Mouse (Mus musculus) heart, adult 18-20 months (tissue): ENCODE measurements around the gene Tor1a. TPM values are rescaled to one million over a fixed set of nuclear protein-coding genes. Genes with fewer than 3 reads are reported as not detected.

Source experiments
- DNase-seq, 2 experiments: peaks; one replicate each; pipeline ENCODE4 v3.0.0; 2021 to 2022; ENCODE audit warnings: mixed read lengths in 1 of 2
- total RNA-seq, 2 experiments: library from RNA; stranded (reverse); gene quantifications; 2 replicates each; pipeline ENCODE4 v1.2.3; 2021

The Tor1a gene
- total RNA-seq, 2 experiments from 2014 or later, result 8.8 to 10.3 TPM

DNA sequence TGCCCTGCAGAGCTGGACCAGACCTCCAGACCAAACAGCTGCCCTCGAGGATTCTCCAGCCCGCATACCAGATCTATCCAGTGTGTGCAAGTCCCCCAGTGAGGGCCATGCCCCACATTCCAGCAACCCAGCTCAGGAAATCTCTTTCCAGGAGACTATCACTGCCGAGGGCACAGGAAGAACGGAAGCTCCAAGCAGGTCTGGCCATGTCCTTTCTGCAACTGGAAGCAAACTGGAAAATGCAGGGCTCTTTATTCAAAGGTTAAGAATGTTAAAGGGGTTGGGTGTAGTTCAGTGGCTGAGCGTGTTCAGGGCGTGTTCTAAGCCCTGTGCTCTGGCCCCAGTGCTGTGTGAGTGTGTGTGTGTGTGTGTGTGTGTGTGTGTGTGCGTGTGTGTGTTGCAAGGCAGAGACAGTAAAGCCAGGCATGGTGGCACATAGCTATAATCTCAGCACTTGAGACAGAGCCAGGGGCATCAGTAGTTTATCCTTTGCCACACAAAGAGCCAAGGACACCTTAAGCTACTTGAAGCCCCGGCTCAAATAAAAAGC, 48.9 kb downstream of the Tor1a start:
- DNase-seq, result no peak

DNA sequence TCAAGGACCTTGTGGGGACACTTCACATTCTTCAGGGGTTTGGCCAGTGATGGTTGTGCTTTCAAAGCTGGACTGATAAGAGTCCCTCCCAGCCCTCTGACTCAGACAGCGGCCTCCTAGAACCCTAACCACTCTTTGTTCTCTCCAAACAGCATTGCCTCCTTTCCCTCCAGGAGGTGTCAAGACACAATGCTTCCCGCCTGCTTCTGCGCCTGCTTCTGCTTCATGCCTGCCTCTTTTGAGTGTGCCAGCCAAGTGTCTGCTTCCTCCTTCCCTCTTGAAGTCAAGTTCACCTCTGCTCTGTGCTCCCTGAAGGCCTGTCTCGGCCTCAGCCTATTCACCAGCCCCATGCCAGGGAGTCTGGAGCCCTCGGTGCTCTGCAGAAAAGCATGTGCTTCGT, 49.6 kb downstream of the Tor1a start:
- no peak for DNase-seq

DNA sequence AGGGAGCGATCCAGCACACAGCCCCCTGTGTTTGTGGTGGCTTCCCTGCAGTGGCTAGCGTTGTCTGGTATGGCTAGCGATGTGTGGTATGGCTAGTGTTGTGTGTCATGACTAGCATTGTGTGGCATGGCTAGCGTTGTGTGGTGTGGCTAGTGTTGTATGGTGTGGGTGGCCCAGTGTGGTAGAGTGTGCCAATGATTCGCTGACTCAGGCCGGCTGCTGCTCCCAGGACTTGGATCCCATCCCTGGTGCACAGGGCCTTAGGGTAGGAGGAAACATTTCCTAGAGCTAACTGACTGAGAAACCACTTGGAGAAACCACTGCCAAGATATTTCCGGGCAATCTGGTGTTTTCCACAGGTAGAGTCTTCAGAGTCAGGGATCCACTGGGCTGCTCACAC, 50.1 kb downstream of the Tor1a start:
- peak in 1 of 2 experiments; percentile 18 for DNase-seq

DNA sequence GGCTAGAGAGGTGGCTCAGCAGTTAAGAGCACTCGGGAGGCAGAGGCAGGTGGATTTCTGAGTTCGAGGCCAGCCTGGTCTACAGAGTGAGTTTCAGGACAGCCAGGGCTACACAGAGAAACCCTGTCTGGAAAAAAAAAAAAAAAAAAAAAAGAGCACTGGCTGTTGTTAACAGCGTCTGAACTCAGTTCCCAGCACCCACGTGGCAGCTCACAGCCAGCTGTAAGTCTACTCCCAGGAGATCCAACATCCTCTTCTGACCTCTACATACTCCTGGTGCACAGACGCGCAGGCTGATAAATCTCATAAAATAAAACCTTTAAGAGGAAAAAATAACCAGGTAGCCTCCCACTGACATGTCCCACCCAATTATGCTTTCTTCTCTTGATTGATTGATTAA, 51.8 kb downstream of the Tor1a start:
- DNase-seq, result peak in 1 of 2 experiments; percentile 36

DNA sequence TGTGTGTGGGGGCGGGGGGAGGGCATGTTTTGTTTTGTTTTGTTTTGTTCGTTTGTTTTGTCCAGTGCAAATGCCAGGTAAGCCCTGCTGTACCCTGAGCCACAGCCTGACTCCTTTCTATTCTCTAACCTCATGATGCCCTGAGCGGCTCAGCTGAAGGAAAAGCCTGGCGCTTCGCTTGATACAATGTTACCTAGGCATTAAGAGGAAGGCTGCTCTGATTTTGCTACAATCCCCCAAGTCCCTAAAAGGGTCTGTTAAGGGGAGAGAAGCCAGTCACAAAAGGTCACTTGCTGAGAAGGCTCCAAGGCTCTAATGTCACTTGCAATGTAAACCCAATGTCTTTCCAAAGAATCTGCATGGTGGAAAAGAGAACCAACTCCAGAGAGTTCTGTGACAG, 52.4 kb downstream of the Tor1a start:
- DNase-seq, result no peak

DNA sequence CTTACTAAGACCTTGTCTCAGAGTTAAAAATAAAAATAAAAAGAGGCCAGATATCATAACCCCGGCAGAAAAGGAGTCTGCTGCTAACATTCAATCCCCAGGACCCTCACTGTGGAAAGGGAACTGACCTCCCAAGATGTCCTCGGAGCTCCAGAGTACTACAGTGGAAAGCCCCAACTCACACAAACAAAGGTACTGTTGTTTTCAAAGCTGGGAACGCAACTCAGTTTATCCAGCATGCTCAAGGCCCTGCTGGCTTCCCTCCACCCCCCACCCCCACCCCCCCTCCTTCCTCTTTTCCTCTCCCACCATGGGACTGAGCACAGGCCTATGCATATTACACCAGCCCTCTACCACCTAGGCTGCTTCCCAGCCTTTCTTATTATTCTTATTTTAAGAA, 52.9 kb downstream of the Tor1a start:
- DNase-seq, result no peak

DNA sequence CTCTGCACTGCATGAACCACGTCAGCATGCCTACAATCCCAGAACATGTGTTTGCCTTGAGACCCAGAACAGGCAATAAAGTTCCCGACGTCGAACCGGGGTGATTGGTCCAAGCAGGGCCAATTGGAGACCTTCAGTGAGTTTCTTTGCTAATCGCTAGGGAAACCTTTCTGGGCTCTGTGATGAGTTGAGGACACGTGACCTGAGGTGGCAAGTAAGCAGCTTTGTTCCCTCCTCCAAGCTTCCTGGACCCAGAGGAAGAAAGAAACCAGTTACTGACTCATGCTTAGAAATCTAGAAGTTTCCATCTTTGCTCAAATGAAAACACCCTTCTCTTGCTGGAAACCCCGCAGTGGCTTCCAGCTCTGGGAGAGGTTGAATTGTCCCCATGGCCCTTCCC, 54.7 kb downstream of the Tor1a start:
- no peak for DNase-seq

DNA sequence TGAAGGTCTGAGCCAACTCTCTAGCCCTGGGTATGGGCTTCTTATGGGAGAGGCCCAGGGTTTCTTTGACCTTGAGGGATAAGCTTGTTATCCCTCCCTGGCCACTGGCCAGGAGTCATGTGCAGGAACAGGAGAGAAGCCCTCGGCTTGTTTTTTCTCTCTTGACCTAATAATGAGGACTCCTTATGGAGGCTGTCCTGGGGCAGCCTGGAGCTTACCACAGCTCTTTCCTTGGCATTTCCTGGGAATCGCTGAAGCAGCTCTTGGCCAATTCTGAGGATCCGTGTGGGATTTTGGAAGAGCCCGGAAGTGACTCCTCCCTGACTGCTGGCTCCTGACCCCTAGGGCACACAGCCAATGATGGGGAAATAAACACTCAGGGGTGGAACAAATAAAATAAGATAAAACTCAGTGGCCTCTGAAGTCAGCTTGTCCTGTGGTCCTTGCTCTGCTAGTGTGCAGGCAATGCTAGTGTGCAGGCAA, 55.4 kb downstream of the Tor1a start:
- DNase-seq, result peak; percentile 86 to 88

Other genes starting within 250 kb of the Tor1a start
- gene 1700001O22Rik, start 164.3 kb downstream of the Tor1a start, total RNA-seq, result under 1 TPM; 0.49 to 0.74 TPM
- gene Ntmt1, start 160.1 kb downstream of the Tor1a start, total RNA-seq, result 10 to 100 TPM; 22.6 to 29.2 TPM
- gene Asb6, start 137.6 kb downstream of the Tor1a start, total RNA-seq, result 1 to 10 TPM; 6.6 to 7.4 TPM
- 1 to 10 TPM in 1 of 2 experiments, under 1 TPM in 1; 0.92 to 1.5 TPM for gene Prrx2, start 133.0 kb downstream of the Tor1a start, total RNA-seq
- 1 to 10 TPM; 1.5 to 2.6 TPM for gene Ptges, start 38.1 kb downstream of the Tor1a start, total RNA-seq
- 10 to 100 TPM; 25.2 to 29.1 TPM for gene Tor1b, start 15.0 kb downstream of the Tor1a start, total RNA-seq
- gene BC005624, start 14.3 kb upstream of the Tor1a start, total RNA-seq, result 10 to 100 TPM; 19.4 to 22.9 TPM
- 10 to 100 TPM; 50.1 to 53.8 TPM for gene Usp20, start 14.3 kb upstream of the Tor1a start, total RNA-seq
- 10 to 100 TPM; 52.3 to 62.0 TPM for gene Fnbp1, start 174.1 kb upstream of the Tor1a start, total RNA-seq
- 10 to 100 TPM; 26.2 to 27.4 TPM for gene Gpr107, start 184.4 kb upstream of the Tor1a start, total RNA-seq